Comparison of ENCODE assay signal across 8 mouse cellular contexts in genomic region chr9:80813921-80814320, GRCm38 (mm10).
A peak's percentile ranks its signal among the peaks of the same experiment; 100 is the strongest.
DNase-seq lines count a peak whose midpoint lies in the region; ATAC-seq and TF ChIP-seq lines count a peak whose summit lies in the region.
"Not testable (repeated sequence)": the region's sequence is repeated elsewhere in the genome, so short reads cannot be mapped to it uniquely, and the experiment has no call there.

No protein-coding gene starts in this region.

- peak; percentile 10 for DNase-seq in embryonic facial prominence, embryonic 10.5 days (ENCODE audit: low spot score)
- DNase-seq in heart, adult 8-10 months (ENCODE audit: low spot score), result peak; percentile 0
- DNase-seq in heart, postnatal 0 days (ENCODE audit: low spot score), result peak; percentile 14
- peak; percentile 12 for DNase-seq in liver
- peak; percentile 54 to 75 for DNase-seq in urinary bladder, adult 18-20 months (ENCODE audit: low spot score in 2 of 2)
- peak; percentile 64 to 74 for DNase-seq in urinary bladder, postnatal 36 days (ENCODE audit: low spot score in 2 of 2)

- peak overlapping the region; percentile 51; the same call in 1 of the 2 replicates for H3K27ac ChIP-seq in ES-Bruce4 (ENCODE audit: insufficient read depth, low read length)
- not testable (repeated sequence) for H3K27ac ChIP-seq in embryonic facial prominence, embryonic 10.5 days (replicated peaks); heart, postnatal 0 days (ENCODE audit: low read depth); intestine, embryonic 16.5 days (ENCODE audit: low read length)

- TF ChIP-seq POLR2A in ES-Bruce4 (IDR thresholded peaks at IDR 0.05; ENCODE audit: insufficient read depth, low read length), result not testable (repeated sequence)

- peak; percentile 30; the same call in 1 of the 2 replicates for ATAC-seq in heart, postnatal 0 days (ENCODE audit: insufficient read depth, low read depth)
- ATAC-seq in intestine, embryonic 16.5 days, result peak; percentile 95

- H3K36me3 ChIP-seq in ES-Bruce4 (ENCODE audit: control insufficient read depth, insufficient read depth, low read length, poor library complexity, severe bottlenecking); embryonic facial prominence, embryonic 10.5 days (replicated peaks); heart, postnatal 0 days (replicated peaks; ENCODE audit: control insufficient read depth, insufficient read depth, low read length); intestine, embryonic 16.5 days (ENCODE audit: control insufficient read depth, insufficient read depth, low read length): not testable (repeated sequence)

- H3K9me3 ChIP-seq in ES-Bruce4 (replicated peaks; ENCODE audit: control insufficient read depth, insufficient read depth, low read length, poor library complexity, severe bottlenecking); embryonic facial prominence, embryonic 10.5 days; heart, postnatal 0 days (replicated peaks; ENCODE audit: control insufficient read depth, low read length); intestine, embryonic 16.5 days (ENCODE audit: control insufficient read depth, low read length): not testable (repeated sequence)

- H3K27me3 ChIP-seq in ES-Bruce4 (ENCODE audit: control insufficient read depth, insufficient read depth, low read length, poor library complexity, severe bottlenecking); embryonic facial prominence, embryonic 10.5 days (replicated peaks; ENCODE audit: low read depth, poor library complexity, severe bottlenecking); heart, postnatal 0 days (ENCODE audit: control insufficient read depth, insufficient read depth, low read length); intestine, embryonic 16.5 days (replicated peaks; ENCODE audit: control insufficient read depth, insufficient read depth, low read length): not testable (repeated sequence)

- not testable (repeated sequence) for TF ChIP-seq EP300 in ES-Bruce4 (IDR thresholded peaks at IDR 0.05; ENCODE audit: insufficient read depth, low read depth, low read length); heart, postnatal 0 days (IDR thresholded peaks at IDR 0.05; ENCODE audit: low read depth)

- H3K4me2 ChIP-seq in heart, postnatal 0 days (ENCODE audit: low read depth, low read length); intestine, embryonic 16.5 days (ENCODE audit: low read depth, low read length): not testable (repeated sequence)

- H3K9ac ChIP-seq in ES-Bruce4 (ENCODE audit: low read depth, poor library complexity, severe bottlenecking); heart, postnatal 0 days (replicated peaks; ENCODE audit: low read depth, low read length); intestine, embryonic 16.5 days (ENCODE audit: low read depth, low read length): not testable (repeated sequence)

- H3K4me1 ChIP-seq in ES-Bruce4 (ENCODE audit: control insufficient read depth, insufficient read depth, low read length); embryonic facial prominence, embryonic 10.5 days; heart, postnatal 0 days (ENCODE audit: control insufficient read depth, insufficient read depth); intestine, embryonic 16.5 days (ENCODE audit: control insufficient read depth, insufficient read depth, low read length): not testable (repeated sequence)

- TF ChIP-seq CTCF in ES-Bruce4 (IDR thresholded peaks at IDR 0.05; ENCODE audit: low read depth, low read length); heart, postnatal 0 days (IDR thresholded peaks at IDR 0.05; ENCODE audit: low read depth): not testable (repeated sequence)

- 78% methylated on average over 6 of the region's 6 CpGs for WGBS in embryonic facial prominence, embryonic 10.5 days
- 12% methylated on average over 6 of the region's 6 CpGs for WGBS in heart, postnatal 0 days
- 34% methylated on average over 6 of the region's 6 CpGs for WGBS in intestine, embryonic 16.5 days

- not testable (repeated sequence) for H3K4me3 ChIP-seq in ES-Bruce4 (ENCODE audit: low read depth, low read length); embryonic facial prominence, embryonic 10.5 days; heart, postnatal 0 days (ENCODE audit: low read depth, low read length); intestine, embryonic 16.5 days (ENCODE audit: low read length)

Comparison
In these comparisons a context has a peak if more than half of its experiments do, and no peak if none do; other contexts are left out.
1. DNase-seq: peak in every context shown above with its lines; median percentile 69 in urinary bladder, postnatal 36 days; 64 in urinary bladder, adult 18-20 months; 14 in heart, postnatal 0 days; 12 in liver; 10 in embryonic facial prominence, embryonic 10.5 days; 0 in heart, adult 8-10 months.